Mouse (Mus musculus) spleen, adult 2 months (tissue): ENCODE measurements at regions not wholly inside any gene's neighbourhood (a gene's known extent, or its start where the extent isn't known, plus 50 kb on each side); places are given as distances from the start of the nearest gene placed in this dataset.

Experiments used
- DNase-seq, 2 experiments: peaks; one replicate each; pipeline versions ENCODE4 v3.0.0 to v3.0.0-alpha.2; 2012 to 2021; ENCODE audit warnings: low spot score in 2 of 2, low read depth in 1 of 2
- H3K27ac ChIP-seq: fragments of 200-500 bp; 2 replicates; pipeline ENCODE4 v1.5.1; 2012; ENCODE audit warnings: low read length, inconsistent platforms; ENCODE audit not compliant: insufficient read depth
- H3K27me3 ChIP-seq: fragments of 200-500 bp; 2 replicates; pipeline ENCODE4 v1.6.1; 2012; ENCODE audit warnings: mild to moderate bottlenecking, moderate library complexity, low read length, inconsistent platforms; ENCODE audit not compliant: control insufficient read depth, insufficient read depth
- H3K36me3 ChIP-seq: fragments of 200-500 bp; 2 replicates; pipeline ENCODE4 v1.6.1; 2012; ENCODE audit warnings: mild to moderate bottlenecking, low read length, inconsistent platforms; ENCODE audit not compliant: control insufficient read depth, insufficient read depth
- H3K4me1 ChIP-seq: fragments of 200-500 bp; 2 replicates; pipeline ENCODE4 v1.6.1; 2011; ENCODE audit warnings: inconsistent platforms; ENCODE audit not compliant: control insufficient read depth, insufficient read depth, insufficient read length
- H3K4me3 ChIP-seq: fragments of 200-500 bp; 2 replicates; pipeline ENCODE4 v1.5.1; 2011; ENCODE audit warnings: mild to moderate bottlenecking, inconsistent platforms; ENCODE audit not compliant: insufficient read depth, insufficient read length; ENCODE audit errors: extremely low read depth
- CTCF ChIP-seq: fragments of 200-500 bp; IDR thresholded peaks from 2 replicates; pipeline ENCODE4 v1.5.1; 2011; ENCODE audit warnings: mild to moderate bottlenecking, inconsistent platforms; ENCODE audit not compliant: insufficient read depth, insufficient read length, insufficient replicate concordance; ENCODE audit errors: extremely low read depth
- POLR2A ChIP-seq: fragments of 200-500 bp; IDR thresholded peaks from 2 replicates; pipeline ENCODE4 v1.6.1; 2011; ENCODE audit warnings: low read depth, low read length, inconsistent platforms
- WGBS: fragments of 180-500 bp; shearing (Covaris S2); methylation state at CpG from one replicate; pipeline ENCODE4 v1.1.7; 2018; 5-methylcytosine and 5-hydroxymethylcytosine counted together

GRCm38 (mm10) chr10:126752699-126753098, 148.5 kb downstream of the Atp23 start:
- Histone ChIP-seq H3K36me3 (no peaks in the 10 kb centered on the region), H3K27ac (no peak overlapping the region), H3K27me3 (no peaks in the 10 kb centered on the region), H3K4me3 (no peak overlapping the region), H3K4me1 (no peaks in the 10 kb centered on the region)
- TF ChIP-seq CTCF, result no peak
- no peak for TF ChIP-seq POLR2A
- 70% methylated on average over 11 of the region's 11 CpGs for WGBS
- no peak for DNase-seq

- WGBS, result 75% methylated on average over 17 of the region's 17 CpGs
- Histone ChIP-seq H3K27me3 (no peaks in the 10 kb centered on the region), H3K36me3 (no peaks in the 10 kb centered on the region), H3K27ac (no peak overlapping the region), H3K4me3 (no peak overlapping the region), H3K4me1 (no peaks in the 10 kb centered on the region)
- no peak for DNase-seq
- TF ChIP-seq CTCF, result no peak
- TF ChIP-seq POLR2A, result no peak
Measured at GRCm38 (mm10) chr10:126748696-126749466, 152.3 kb downstream of the Atp23 start.

GRCm38 (mm10) chr10:126734661-126735060, 166.5 kb downstream of the Atp23 start:
- Histone ChIP-seq H3K4me1 (no peaks in the 10 kb centered on the region), H3K4me3 (no peak overlapping the region), H3K27me3 (no peaks in the 10 kb centered on the region), H3K27ac (no peak overlapping the region), H3K36me3 (no peaks in the 10 kb centered on the region)
- no peak for DNase-seq
- 78% methylated on average over 2 of the region's 2 CpGs for WGBS
- TF ChIP-seq CTCF, result no peak
- TF ChIP-seq POLR2A, result no peak

GRCm38 (mm10) chr10:126727840-126728239, 173.3 kb downstream of the Atp23 start:
- H3K36me3 ChIP-seq, result no peaks in the 10 kb centered on the region
- DNase-seq, result no peak
- H3K4me1 ChIP-seq, result no peaks in the 10 kb centered on the region
- no peak overlapping the region for H3K4me3 ChIP-seq
- H3K27ac ChIP-seq, result no peak overlapping the region
- H3K27me3 ChIP-seq, result no peaks in the 10 kb centered on the region
- WGBS, result 85% methylated on average over 4 of the region's 4 CpGs
- no peak for TF ChIP-seq CTCF
- TF ChIP-seq POLR2A, result no peak

GRCm38 (mm10) chr10:126717961-126718360, 183.2 kb downstream of the Atp23 start:
- TF ChIP-seq POLR2A, result no peak
- no peak for TF ChIP-seq CTCF
- H3K4me1 ChIP-seq, result no peaks in the 10 kb centered on the region
- no peak overlapping the region for H3K27ac ChIP-seq
- no peak for DNase-seq
- no peaks in the 10 kb centered on the region for H3K36me3 ChIP-seq
- no peaks in the 10 kb centered on the region for H3K27me3 ChIP-seq
- 73% methylated on average over 2 of the region's 2 CpGs for WGBS
- no peak overlapping the region for H3K4me3 ChIP-seq

- Histone ChIP-seq H3K4me1 (no peaks in the 10 kb centered on the region), H3K27ac (no peak overlapping the region), H3K27me3 (no peaks in the 10 kb centered on the region), H3K4me3 (no peak overlapping the region), H3K36me3 (no peaks in the 10 kb centered on the region)
- WGBS, result 65% methylated on average over 3 of the region's 3 CpGs
- no peak for DNase-seq
- TF ChIP-seq POLR2A (no peak), CTCF (no peak)
Measured at GRCm38 (mm10) chr10:126711758-126712157, 189.4 kb downstream of the Atp23 start.

GRCm38 (mm10) chr10:126709219-126709917, 191.8 kb downstream of the Atp23 start:
- H3K36me3 ChIP-seq, result no peaks in the 10 kb centered on the region
- TF ChIP-seq POLR2A (no peak), CTCF (no peak)
- no peaks in the 10 kb centered on the region for H3K4me1 ChIP-seq
- H3K4me3 ChIP-seq, result no peak overlapping the region
- no peaks in the 10 kb centered on the region for H3K27me3 ChIP-seq
- no peak for DNase-seq
- no peak overlapping the region for H3K27ac ChIP-seq
- 84% methylated on average over 14 of the region's 14 CpGs for WGBS
